Mouse (Mus musculus) adrenal gland, adult 18-20 months (tissue): Measurements from ENCODE around the gene Wars2. TPM values are rescaled to one million over a fixed set of nuclear protein-coding genes. Genes with fewer than 3 reads are reported as not detected.

ENCODE experiments used
- DNase-seq, 2 experiments: peaks; one replicate each; pipeline ENCODE4 v3.0.0; 2021 to 2022; ENCODE audit warnings: low spot score in 2 of 2
- total RNA-seq, 2 experiments: library from RNA; stranded (reverse); gene quantifications; 1 replicate in 1 of 2; 2 replicates in 1 of 2; pipeline ENCODE4 v1.2.3; 2021

The Wars2 gene
- total RNA-seq, 2 experiments from 2014 or later = 10.6 to 14.6 TPM

- DNase-seq = no peak
Measured at GRCm38 (mm10) chr3:99183355-99184016, 42.6 kb downstream of the Wars2 start.

- DNase-seq = no peak
Measured at GRCm38 (mm10) chr3:99184373-99184772, 43.5 kb downstream of the Wars2 start.

- DNase-seq = no peak
Measured at GRCm38 (mm10) chr3:99188097-99188496, 47.2 kb downstream of the Wars2 start.

GRCm38 (mm10) chr3:99193576-99193975 lies 52.7 kb downstream of the Wars2 start:
- no peak for DNase-seq

GRCm38 (mm10) chr3:99203331-99203730 lies 62.5 kb downstream of the Wars2 start:
- no peak for DNase-seq

GRCm38 (mm10) chr3:99208416-99208815 lies 67.5 kb downstream of the Wars2 start:
- DNase-seq = no peak

- no peak for DNase-seq
Measured at GRCm38 (mm10) chr3:99211105-99211698, 70.3 kb downstream of the Wars2 start.

- no peak for DNase-seq
Measured at GRCm38 (mm10) chr3:99227807-99228206, 86.9 kb downstream of the Wars2 start.

- DNase-seq = peak; percentile 57 to 66
Measured at GRCm38 (mm10) chr3:99233393-99234318, 92.8 kb downstream of the Wars2 start.

- DNase-seq = no peak
Measured at GRCm38 (mm10) chr3:99234319-99234869, 93.5 kb downstream of the Wars2 start.

- no peak for DNase-seq
Measured at GRCm38 (mm10) chr3:99235116-99235803, 94.4 kb downstream of the Wars2 start.

- no peak for DNase-seq
Measured at GRCm38 (mm10) chr3:99235804-99236755, 95.2 kb downstream of the Wars2 start.

GRCm38 (mm10) chr3:99238691-99239090 lies 97.8 kb downstream of the Wars2 start:
- no peak for DNase-seq

GRCm38 (mm10) chr3:99239301-99240045 lies 98.6 kb downstream of the Wars2 start:
- DNase-seq = no peak

- DNase-seq = no peak
Measured at GRCm38 (mm10) chr3:99240213-99240720, 99.4 kb downstream of the Wars2 start, which contains the start of gene Tbx15. Gene Tbx15, plus strand, starts transcription at chr3:99240381.

- DNase-seq = no peak
Measured at GRCm38 (mm10) chr3:99240811-99241738, 100.2 kb downstream of the Wars2 start.

- no peak for DNase-seq
Measured at GRCm38 (mm10) chr3:99242481-99242880, 101.6 kb downstream of the Wars2 start.

- DNase-seq = no peak
Measured at GRCm38 (mm10) chr3:99245341-99245740, 104.5 kb downstream of the Wars2 start.
